Mouse (Mus musculus) midbrain, embryonic 14.5 days (tissue): ENCODE data around the gene Srd5a2. TPM values are rescaled to one million over a fixed set of nuclear protein-coding genes. Genes with fewer than 3 reads are reported as not detected.
A peak's percentile ranks its signal among the peaks of the same experiment; 100 is the strongest.

ENCODE experiments used
- ATAC-seq: fragments of 200-750 bp; cut with Nextera tagmentation; 2 replicates; pipeline ENCODE4 v1.8.0; 2017; ENCODE audit warnings: moderate number of reproducible peaks, moderate library complexity; ENCODE audit not compliant: low FRiP score, low TSS enrichment
- DNase-seq: peaks from one replicate; pipeline ENCODE4 v3.0.0-alpha.2; 2015
- H3K27ac ChIP-seq: fragments of 300-500 bp; sonication (generic); replicated peaks from 2 replicates; pipeline ENCODE4 v1.5.1; 2014; ENCODE audit warnings: mild to moderate bottlenecking, low read depth, low read length, moderate library complexity
- H3K27me3 ChIP-seq: fragments of 300-500 bp; sonication (generic); 2 replicates; pipeline ENCODE4 v1.6.1; 2014; ENCODE audit warnings: low read length, control low read depth, mixed read lengths; ENCODE audit not compliant: control insufficient read depth, insufficient read depth
- H3K36me3 ChIP-seq: fragments of 300-500 bp; sonication (generic); 2 replicates; pipeline ENCODE4 v1.6.1; 2014; ENCODE audit warnings: low read length, control low read depth; ENCODE audit not compliant: control insufficient read depth, insufficient read depth
- H3K4me1 ChIP-seq: fragments of 300-500 bp; sonication (generic); 2 replicates; pipeline ENCODE4 v1.6.1; 2014; ENCODE audit warnings: mild to moderate bottlenecking, antibody characterized with exemption, low read length, control low read depth; ENCODE audit not compliant: control insufficient read depth, insufficient read depth
- H3K4me2 ChIP-seq: fragments of 300-500 bp; sonication (generic); 2 replicates; pipeline ENCODE4 v1.6.1; 2014; ENCODE audit warnings: mild to moderate bottlenecking, low read length, moderate library complexity
- H3K4me3 ChIP-seq: fragments of 300-500 bp; sonication (generic); replicated peaks from 2 replicates; pipeline ENCODE4 v1.5.1; 2014; ENCODE audit warnings: low read depth, low read length
- H3K9ac ChIP-seq: fragments of 300-500 bp; sonication (generic); replicated peaks from 2 replicates; pipeline ENCODE4 v1.6.1; 2014; ENCODE audit warnings: mild to moderate bottlenecking, low read length, moderate library complexity
- H3K9me3 ChIP-seq: fragments of 300-500 bp; sonication (generic); 2 replicates; pipeline ENCODE4 v1.6.1; 2016; ENCODE audit warnings: low read length, control low read depth, mixed read lengths; ENCODE audit not compliant: control insufficient read depth
- WGBS: fragments of 180-500 bp; shearing (Covaris S2); extraction: QIAGEN DNeasy Blood & Tissue Kit; methylation state at CpG from one replicate; pipeline ENCODE4 v1.1.7; 2014; 5-methylcytosine and 5-hydroxymethylcytosine counted together
- polyA plus RNA-seq: library from polyadenylated mRNA; unstranded; fragments of >200 nt; fragmentation: Nextera tagmentation; extraction: Ambion mirVana; gene quantifications from 2 replicates; pipeline ENCODE4 v1.2.1, GENCODE M21; 2014

Srd5a2 gene
- polyA plus RNA-seq, 1 experiment from 2014 or later: not detected

GRCm38 (mm10) chr17:73995907-73996645 is 51.6 kb downstream of the Srd5a2 start:
- DNase-seq (no peak), ATAC-seq (no peak)
- Histone ChIP-seq H3K27me3 (no peaks in the 10 kb centered on the region), H3K9ac (no peak overlapping the region), H3K36me3 (no peaks in the 10 kb centered on the region), H3K4me3 (no peak overlapping the region), H3K27ac (no peak overlapping the region), H3K4me2 (no peak overlapping the region), H3K4me1 (no peaks in the 10 kb centered on the region), H3K9me3 (no peaks in the 10 kb centered on the region)
- 93% methylated on average over 13 of the region's 13 CpGs for WGBS

GRCm38 (mm10) chr17:73991264-73991663 is 56.5 kb downstream of the Srd5a2 start:
- no peaks in the 10 kb centered on the region for H3K36me3 ChIP-seq
- no peak for DNase-seq
- 91% methylated on average over 4 of the region's 4 CpGs for WGBS

GRCm38 (mm10) chr17:73986571-73986970 is 61.1 kb downstream of the Srd5a2 start:
- Histone ChIP-seq H3K27me3 (no peaks in the 10 kb centered on the region), H3K9ac (no peak overlapping the region), H3K9me3 (no peaks in the 10 kb centered on the region), H3K4me2 (no peak overlapping the region), H3K4me3 (no peak overlapping the region), H3K27ac (no peak overlapping the region), H3K4me1 (no peaks in the 10 kb centered on the region), H3K36me3 (no peaks in the 10 kb centered on the region)
- ATAC-seq: no peak
- no peak for DNase-seq
- 79% methylated on average over 2 of the region's 2 CpGs for WGBS

More at GRCm38 (mm10) chr17:73991264-73991663, 56.5 kb downstream of the Srd5a2 start:
- Histone ChIP-seq H3K9me3 (no peaks in the 10 kb centered on the region), H3K27me3 (no peaks in the 10 kb centered on the region), H3K4me2 (no peak overlapping the region), H3K27ac (no peak overlapping the region), H3K4me3 (no peak overlapping the region), H3K4me1 (no peaks in the 10 kb centered on the region), H3K9ac (no peak overlapping the region)
- no peak for ATAC-seq

DNA sequence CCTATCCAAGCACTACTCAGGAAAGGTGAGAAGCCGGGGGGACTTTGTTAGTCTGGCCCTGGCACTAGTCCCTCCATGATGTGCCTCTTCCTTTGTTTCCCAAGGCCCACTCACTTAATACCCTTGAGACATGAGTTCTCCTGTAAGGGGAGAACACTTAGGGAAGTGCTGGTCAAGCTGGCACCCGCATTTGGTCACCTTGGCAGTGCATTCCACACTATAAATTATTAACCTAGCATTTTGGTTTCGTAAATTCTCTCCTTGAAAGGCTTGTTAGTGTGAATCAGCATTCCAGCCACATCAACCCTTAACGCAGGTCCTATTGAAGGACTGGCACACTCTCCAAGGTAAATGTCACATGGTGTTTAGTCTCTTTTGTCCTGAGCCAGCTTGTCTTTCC is 61.8 kb downstream of the Srd5a2 start:
- H3K4me1 ChIP-seq: no peaks in the 10 kb centered on the region
- WGBS: 94% methylated on average over 4 of the region's 4 CpGs
- H3K4me2 ChIP-seq: no peak overlapping the region
- no peak overlapping the region for H3K9ac ChIP-seq
- no peak overlapping the region for H3K27ac ChIP-seq
- ATAC-seq (no peak), DNase-seq (no peak)
- no peaks in the 10 kb centered on the region for H3K36me3 ChIP-seq
- H3K9me3 ChIP-seq: no peaks in the 10 kb centered on the region
- H3K4me3 ChIP-seq: no peak overlapping the region
- no peaks in the 10 kb centered on the region for H3K27me3 ChIP-seq

- ATAC-seq: no peak
- no peaks in the 10 kb centered on the region for H3K36me3 ChIP-seq
- no peaks in the 10 kb centered on the region for H3K4me1 ChIP-seq
- H3K4me2 ChIP-seq: no peak overlapping the region
- H3K27me3 ChIP-seq: no peaks in the 10 kb centered on the region
- H3K4me3 ChIP-seq: no peak overlapping the region
- H3K9ac ChIP-seq: no peak overlapping the region
- WGBS: 30% methylated on average over 4 of the region's 4 CpGs
- no peaks in the 10 kb centered on the region for H3K9me3 ChIP-seq
- H3K27ac ChIP-seq: no peak overlapping the region
- peak; percentile 39 for DNase-seq
These were observed 63.2 kb downstream of the Srd5a2 start for GRCm38 (mm10) chr17:73984508-73984907.

GRCm38 (mm10) chr17:73982871-73983270 is 64.8 kb downstream of the Srd5a2 start:
- no peak overlapping the region for H3K9ac ChIP-seq
- no peak for DNase-seq
- WGBS: 67% methylated on average over 1 of the region's 1 CpGs

DNA sequence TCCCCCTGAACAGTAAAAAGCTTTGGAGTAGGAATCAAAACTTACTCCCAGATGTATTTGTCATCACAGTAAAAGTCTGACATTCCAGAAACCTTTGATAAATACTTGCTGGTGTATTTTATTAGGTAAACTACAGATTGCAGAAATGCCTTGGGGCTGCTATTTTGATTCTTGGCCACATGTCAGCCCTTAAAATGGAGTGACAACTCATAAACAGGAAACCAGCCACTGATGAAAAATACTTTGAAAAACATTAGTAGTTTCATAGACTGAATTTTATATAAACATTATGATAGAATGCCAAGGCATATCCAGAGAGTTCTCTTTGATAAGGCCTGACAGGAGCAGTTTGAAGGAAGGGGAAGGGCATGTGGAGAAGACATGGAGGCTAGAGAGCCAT is 71.7 kb downstream of the Srd5a2 start:
- Histone ChIP-seq H3K4me1 (no peaks in the 10 kb centered on the region), H3K36me3 (no peaks in the 10 kb centered on the region), H3K4me2 (no peak overlapping the region), H3K4me3 (no peak overlapping the region), H3K9ac (no peak overlapping the region), H3K9me3 (no peaks in the 10 kb centered on the region), H3K27me3 (no peaks in the 10 kb centered on the region), H3K27ac (no peak overlapping the region)
- ATAC-seq: no peak
- DNase-seq: no peak

More at GRCm38 (mm10) chr17:73982871-73983270, 64.8 kb downstream of the Srd5a2 start:
- Histone ChIP-seq H3K36me3 (no peaks in the 10 kb centered on the region), H3K27me3 (no peaks in the 10 kb centered on the region), H3K27ac (no peak overlapping the region), H3K9me3 (no peaks in the 10 kb centered on the region), H3K4me2 (no peak overlapping the region), H3K4me1 (no peaks in the 10 kb centered on the region), H3K4me3 (no peak overlapping the region)
- no peak for ATAC-seq

- Histone ChIP-seq H3K36me3 (no peaks in the 10 kb centered on the region), H3K4me1 (no peaks in the 10 kb centered on the region), H3K9me3 (no peaks in the 10 kb centered on the region), H3K4me3 (no peak overlapping the region), H3K27me3 (no peaks in the 10 kb centered on the region), H3K9ac (no peak overlapping the region), H3K4me2 (no peak overlapping the region), H3K27ac (no peak overlapping the region)
- 92% methylated on average over 11 of the region's 11 CpGs for WGBS
- ATAC-seq: no peak
- DNase-seq: no peak
These were observed 75.1 kb downstream of the Srd5a2 start for GRCm38 (mm10) chr17:73972648-73973047.

DNA sequence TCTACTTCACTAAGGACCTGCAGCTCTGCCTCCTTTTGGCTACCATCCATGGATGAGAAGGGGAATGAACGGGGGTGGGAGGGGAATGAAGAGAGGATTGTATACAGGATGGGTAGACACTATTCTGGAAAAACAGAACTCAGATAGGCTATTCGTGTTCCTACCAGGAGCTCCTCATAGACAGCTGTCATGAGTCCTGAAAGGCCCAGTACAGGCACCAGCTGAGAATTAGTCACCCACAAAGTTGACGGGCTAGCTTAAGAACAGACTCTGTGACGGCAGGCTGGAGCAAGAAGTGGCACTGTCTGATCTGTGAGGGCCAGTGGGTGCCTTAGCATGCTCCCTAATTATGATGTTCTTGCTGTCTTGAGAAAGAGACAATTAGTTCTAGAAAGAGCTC is 76.4 kb downstream of the Srd5a2 start:
- no peaks in the 10 kb centered on the region for H3K4me1 ChIP-seq
- no peaks in the 10 kb centered on the region for H3K27me3 ChIP-seq
- DNase-seq: no peak
- no peak overlapping the region for H3K9ac ChIP-seq
- H3K4me2 ChIP-seq: no peak overlapping the region
- no peaks in the 10 kb centered on the region for H3K9me3 ChIP-seq
- no peak overlapping the region for H3K27ac ChIP-seq
- no peak overlapping the region for H3K4me3 ChIP-seq
- 75% methylated on average over 4 of the region's 4 CpGs for WGBS
- H3K36me3 ChIP-seq: no peaks in the 10 kb centered on the region
- ATAC-seq: no peak
